Mouse (Mus musculus): Measurements from ENCODE around the gene Psmb5.

GRCm38 (mm10) chr14:54572122-54572521, 45.7 kb downstream of the Psmb5 start:
- TF ChIP-seq POLR2A (IDR thresholded peaks at IDR 0.05; ENCODE audit: borderline replicate concordance, low read depth, low read length) (no peak), CTCF (IDR thresholded peaks at IDR 0.05; ENCODE audit: low read depth, low read length) (no peak)
